Mouse (Mus musculus): ENCODE measurements at regions not wholly inside any gene's neighbourhood (a gene's known extent, or its start where the extent isn't known, plus 50 kb on each side); places are given as distances from the start of the nearest gene placed in this dataset.

DNA sequence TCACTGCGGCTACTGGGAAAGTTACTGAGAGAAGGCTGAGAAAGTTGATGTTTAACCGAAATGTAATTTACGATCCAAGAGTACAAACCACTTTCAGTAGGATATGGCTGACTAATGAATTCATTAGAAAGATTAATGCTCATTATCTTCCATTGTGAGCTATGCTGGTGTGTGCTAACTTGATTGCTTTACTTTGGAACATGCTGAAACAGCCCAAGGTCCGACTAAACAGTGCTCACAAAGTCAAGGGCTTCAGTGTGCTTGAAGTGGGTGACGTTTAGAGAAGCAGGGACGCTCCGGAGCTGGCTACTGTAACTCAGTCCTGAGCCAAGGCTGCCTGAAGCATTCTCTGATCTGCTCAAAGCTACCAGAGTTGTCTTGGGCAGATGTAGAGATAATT, 143.1 kb downstream of the Olfr721-ps1 start:
- no peak for TF ChIP-seq CTCF (IDR thresholded peaks at IDR 0.05; ENCODE audit: extremely low read depth, insufficient read depth, low read length)
- no peak for TF ChIP-seq POLR2A (IDR thresholded peaks at IDR 0.05; ENCODE audit: extremely low read depth, insufficient read depth, low read length)
